Mouse (Mus musculus) liver, embryonic 15.5 days (tissue): ENCODE data around the gene Serpinh1. TPM values are rescaled to one million over a fixed set of nuclear protein-coding genes. Genes with fewer than 3 reads are reported as not detected.

Experiments used
- ATAC-seq: fragments of 200-750 bp; cut with Nextera tagmentation; 2 replicates; pipeline ENCODE4 v1.8.0; 2017; ENCODE audit warnings: moderate number of reproducible peaks, mild to moderate bottlenecking, moderate library complexity; ENCODE audit not compliant: insufficient read depth
- H3K27ac ChIP-seq: fragments of 300-500 bp; sonication (generic); replicated peaks from 2 replicates; pipeline ENCODE4 v1.5.1; 2015; ENCODE audit warnings: mild to moderate bottlenecking, inconsistent platforms
- H3K27me3 ChIP-seq: fragments of 300-500 bp; sonication (generic); 2 replicates; pipeline ENCODE4 v1.6.1; 2015; ENCODE audit warnings: mild to moderate bottlenecking, inconsistent platforms
- H3K36me3 ChIP-seq: fragments of 300-500 bp; sonication (generic); replicated peaks from 2 replicates; pipeline ENCODE4 v1.6.1; 2015; ENCODE audit warnings: moderate library complexity, mild to moderate bottlenecking, inconsistent platforms
- H3K4me1 ChIP-seq: fragments of 300-500 bp; sonication (generic); replicated peaks from 2 replicates; pipeline ENCODE4 v1.6.1; 2015; ENCODE audit warnings: inconsistent platforms
- H3K4me2 ChIP-seq: fragments of 300-500 bp; sonication (generic); 2 replicates; pipeline ENCODE4 v1.6.1; 2015; ENCODE audit warnings: moderate library complexity, mild to moderate bottlenecking, inconsistent platforms
- H3K4me3 ChIP-seq: fragments of 300-500 bp; sonication (generic); replicated peaks from 2 replicates; pipeline ENCODE4 v1.5.1; 2015; ENCODE audit warnings: mild to moderate bottlenecking, inconsistent platforms
- H3K9ac ChIP-seq: fragments of 300-500 bp; sonication (generic); 2 replicates; pipeline ENCODE4 v1.6.1; 2015; ENCODE audit warnings: moderate library complexity, mild to moderate bottlenecking, inconsistent platforms
- H3K9me3 ChIP-seq: fragments of 300-500 bp; sonication (generic); replicated peaks from 2 replicates; pipeline ENCODE4 v1.6.1; 2016; ENCODE audit warnings: inconsistent platforms
- WGBS: fragments of 180-500 bp; shearing (Covaris S2); methylation state at CpG from one replicate; pipeline ENCODE4 v1.1.7; 2015; ENCODE audit warnings: mixed read lengths; ENCODE audit not compliant: insufficient replicate concordance; 5-methylcytosine and 5-hydroxymethylcytosine counted together
- polyA plus RNA-seq: library from polyadenylated mRNA; unstranded; fragments of >200 nt; fragmentation: Nextera tagmentation; extraction: Ambion mirVana; gene quantifications from 2 replicates; pipeline ENCODE4 v1.2.1, GENCODE M21; 2015

Serpinh1 gene
- polyA plus RNA-seq, 1 experiment from 2014 or later, result 80.5 TPM

DNA sequence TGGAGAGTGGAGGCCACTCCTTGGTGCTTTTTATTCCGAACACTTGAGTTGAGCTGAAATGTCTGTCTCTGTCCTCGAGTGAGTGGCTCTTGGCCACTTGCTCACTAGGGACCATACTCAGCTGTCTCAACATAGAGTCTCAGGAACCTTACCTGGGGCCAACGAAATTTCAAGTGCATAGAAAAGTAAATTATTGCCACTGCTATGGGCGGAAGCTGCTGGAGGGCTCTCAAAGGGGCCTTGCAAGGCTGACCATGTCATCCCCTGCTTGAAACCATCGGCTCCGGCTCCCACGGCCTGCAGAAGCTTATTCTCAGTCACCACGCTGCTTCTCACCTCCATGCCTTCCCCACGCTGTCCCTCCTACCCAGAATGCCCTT, 29.7 kb downstream of the Serpinh1 start:
- H3K27ac ChIP-seq, result no peak overlapping the region
- no peaks in the 10 kb centered on the region for H3K36me3 ChIP-seq
- H3K4me3 ChIP-seq, result no peak overlapping the region
- ATAC-seq, result no peak
- 61% methylated on average over 9 of the region's 9 CpGs for WGBS
- H3K9me3 ChIP-seq, result no peaks in the 10 kb centered on the region
- H3K9ac ChIP-seq, result no peak overlapping the region
- peaks cover 54% of the 10 kb centered on the region for H3K27me3 ChIP-seq
- no peak overlapping the region for H3K4me2 ChIP-seq
- H3K4me1 ChIP-seq, result no peaks in the 10 kb centered on the region

DNA sequence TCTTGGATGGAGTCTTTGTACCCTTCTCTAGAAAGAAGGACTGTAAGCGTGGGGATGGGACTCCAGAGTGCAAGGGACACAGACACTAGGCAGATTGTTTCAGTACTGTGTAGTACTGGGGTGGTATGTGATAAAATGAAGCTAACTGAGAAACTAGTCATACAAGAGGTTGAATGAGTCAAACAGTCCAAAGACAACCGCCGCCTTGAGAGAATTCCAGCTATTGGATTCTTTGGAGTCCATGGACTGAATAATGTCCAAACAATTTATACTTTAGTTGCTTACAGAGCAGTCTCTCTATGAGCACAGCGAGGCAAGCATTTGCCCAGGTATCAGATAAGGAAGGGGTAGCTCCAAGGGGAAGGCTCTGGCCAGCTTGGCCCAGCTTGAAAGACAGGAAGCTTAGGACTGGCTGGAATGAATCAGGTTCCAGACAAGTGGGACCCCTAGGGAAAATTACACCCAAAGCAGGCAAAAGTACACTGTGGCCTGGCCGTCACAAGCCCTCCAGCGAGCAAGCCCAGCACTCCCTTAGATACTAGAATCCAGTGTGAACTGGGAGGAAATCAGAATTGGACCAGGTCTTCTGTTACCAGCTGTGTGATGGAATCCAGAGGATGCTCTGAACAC, 30.2 kb downstream of the Serpinh1 start:
- Histone ChIP-seq H3K36me3 (no peaks in the 10 kb centered on the region), H3K4me1 (no peaks in the 10 kb centered on the region), H3K9me3 (no peaks in the 10 kb centered on the region), H3K9ac (no peak overlapping the region), H3K27ac (no peak overlapping the region), H3K27me3 (peaks cover 55% of the 10 kb centered on the region), H3K4me3 (no peak overlapping the region), H3K4me2 (no peak overlapping the region)
- WGBS, result 62% methylated on average over 6 of the region's 6 CpGs
- no peak for ATAC-seq

DNA sequence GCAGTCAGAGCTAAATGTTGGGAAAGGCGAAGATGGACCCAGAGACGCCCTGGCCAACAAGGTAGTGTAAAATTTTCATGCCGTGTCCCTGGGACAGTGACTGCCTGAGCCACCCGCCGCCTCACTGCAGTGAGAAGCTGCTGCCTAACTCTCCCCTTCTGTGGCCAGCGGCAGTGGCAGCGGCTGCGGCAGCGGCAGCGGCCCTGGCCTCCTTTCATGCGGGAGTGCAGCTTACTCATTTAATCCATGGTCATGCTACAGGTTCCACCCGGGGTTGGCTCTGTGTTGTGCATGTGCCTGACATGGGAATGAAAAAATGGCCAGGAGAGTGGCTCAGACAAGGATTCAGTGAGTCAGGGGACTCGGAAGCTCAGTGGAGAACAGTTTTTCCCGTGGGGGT, 32.5 kb downstream of the Serpinh1 start:
- H3K9me3 ChIP-seq, result no peaks in the 10 kb centered on the region
- WGBS, result 43% methylated on average over 14 of the region's 14 CpGs
- no peak overlapping the region for H3K9ac ChIP-seq
- H3K4me1 ChIP-seq, result no peaks in the 10 kb centered on the region
- no peaks in the 10 kb centered on the region for H3K36me3 ChIP-seq
- no peak overlapping the region for H3K27ac ChIP-seq
- H3K4me3 ChIP-seq, result no peak overlapping the region
- no peak for ATAC-seq
- H3K27me3 ChIP-seq, result peaks cover 46% of the 10 kb centered on the region
- H3K4me2 ChIP-seq, result no peak overlapping the region

DNA sequence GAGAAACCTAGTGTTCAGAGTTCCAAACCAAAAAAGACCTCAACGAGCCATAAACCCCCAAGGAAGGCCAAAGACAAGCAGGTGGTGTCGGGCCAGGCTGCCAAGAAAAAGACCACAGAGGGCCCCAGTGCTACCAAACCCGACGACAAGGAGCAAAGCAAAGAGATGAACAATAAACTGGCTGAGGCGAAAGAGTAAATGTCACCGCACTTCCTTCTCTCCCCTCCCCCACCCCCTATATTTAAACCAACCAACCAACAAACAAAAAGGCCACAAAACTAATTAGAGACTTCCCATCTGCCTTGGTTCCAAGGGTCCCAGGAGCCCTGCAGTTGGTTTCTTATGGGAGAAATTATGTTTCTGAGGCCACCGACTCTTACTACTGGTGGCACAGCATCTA, 35.6 kb downstream of the Serpinh1 start:
- no peak for ATAC-seq

DNA sequence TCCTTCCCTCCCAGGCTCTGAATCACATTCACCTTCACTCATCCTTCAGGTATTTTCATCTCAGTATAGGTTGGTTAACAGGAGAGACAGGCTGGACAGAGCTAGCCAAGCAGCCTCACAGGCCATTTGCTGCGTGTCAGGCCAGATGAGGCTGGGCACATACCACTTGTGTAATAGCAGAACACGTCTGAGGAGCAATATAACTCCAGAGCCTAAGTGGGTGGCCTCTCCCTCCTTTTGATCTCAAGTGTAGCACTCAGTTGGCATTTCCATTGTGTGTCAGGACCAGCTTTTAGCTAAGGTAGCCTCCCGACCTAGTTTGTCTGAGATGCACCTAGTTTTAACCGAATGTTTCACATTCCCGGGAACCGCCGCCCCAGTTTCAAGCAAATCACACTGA, 36.8 kb downstream of the Serpinh1 start:
- WGBS, result 70% methylated on average over 7 of the region's 7 CpGs

More for the DNA sequence above, 35.6 kb downstream of the Serpinh1 start:
- Histone ChIP-seq H3K4me3 (no peak overlapping the region), H3K36me3 (no peaks in the 10 kb centered on the region), H3K4me1 (no peaks in the 10 kb centered on the region), H3K27ac (no peak overlapping the region), H3K9me3 (no peaks in the 10 kb centered on the region), H3K9ac (no peak overlapping the region), H3K4me2 (no peak overlapping the region), H3K27me3 (peaks cover 25% of the 10 kb centered on the region; the same call in 1 of the 2 replicates)
- WGBS, result 28% methylated on average over 7 of the region's 7 CpGs

DNA sequence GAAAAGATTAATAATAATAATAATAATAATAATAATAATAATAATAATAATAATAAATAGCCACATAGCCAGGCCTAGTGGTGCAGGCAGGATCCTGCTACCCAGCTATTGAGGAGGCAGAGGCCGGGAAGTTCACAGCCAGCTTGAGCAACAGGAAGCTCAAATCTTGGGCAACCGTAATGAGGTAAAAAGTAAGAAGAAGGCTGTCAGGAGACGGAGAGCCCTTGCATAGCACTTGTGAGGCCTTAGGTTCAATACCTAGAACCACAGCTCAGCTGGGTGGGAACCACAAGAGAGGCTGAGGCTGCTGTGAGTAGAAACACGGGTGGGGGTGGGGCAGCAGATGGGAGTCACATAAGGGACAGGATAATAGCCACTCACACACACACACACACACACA, 38.5 kb downstream of the Serpinh1 start:
- no peak overlapping the region for H3K9ac ChIP-seq
- no peak overlapping the region for H3K4me3 ChIP-seq
- H3K9me3 ChIP-seq, result no peaks in the 10 kb centered on the region
- H3K4me2 ChIP-seq, result no peak overlapping the region
- H3K36me3 ChIP-seq, result no peaks in the 10 kb centered on the region
- H3K4me1 ChIP-seq, result peaks cover 5% of the 10 kb centered on the region
- no peak overlapping the region for H3K27ac ChIP-seq
- H3K27me3 ChIP-seq, result peaks cover 7% of the 10 kb centered on the region; the same call in 1 of the 2 replicates
- no peak for ATAC-seq
- WGBS, result 49% methylated on average over 4 of the region's 4 CpGs

More for the DNA sequence above, 36.8 kb downstream of the Serpinh1 start:
- Histone ChIP-seq H3K4me1 (peaks cover 5% of the 10 kb centered on the region), H3K4me2 (no peak overlapping the region), H3K9ac (no peak overlapping the region), H3K27ac (no peak overlapping the region), H3K27me3 (peaks cover 16% of the 10 kb centered on the region; the same call in 1 of the 2 replicates), H3K9me3 (no peaks in the 10 kb centered on the region), H3K36me3 (no peaks in the 10 kb centered on the region), H3K4me3 (no peak overlapping the region)
- ATAC-seq, result no peak

DNA sequence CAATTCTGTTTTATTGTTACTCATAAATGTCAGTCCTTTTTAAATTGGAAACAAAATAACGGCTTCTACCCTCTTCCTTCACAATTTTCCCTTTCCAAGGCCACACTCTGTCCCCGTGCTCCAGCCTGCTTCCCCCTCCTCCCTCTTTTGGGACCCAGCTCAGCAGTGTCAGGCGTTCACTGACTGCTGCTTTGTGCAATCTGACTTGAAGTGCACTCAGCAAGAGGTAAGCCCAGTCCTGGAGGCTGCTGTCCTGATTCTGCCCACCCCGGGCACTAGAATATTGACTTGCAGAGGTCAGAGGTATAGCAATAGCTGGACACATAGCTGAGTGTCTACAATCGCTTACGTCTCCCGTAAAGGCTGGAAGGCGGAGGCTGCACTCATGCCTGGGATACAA, 39.8 kb downstream of the Serpinh1 start:
- no peaks in the 10 kb centered on the region for H3K36me3 ChIP-seq
- ATAC-seq, result no peak
- H3K4me1 ChIP-seq, result peaks cover 5% of the 10 kb centered on the region
- no peaks in the 10 kb centered on the region for H3K9me3 ChIP-seq
- H3K4me2 ChIP-seq, result no peak overlapping the region
- H3K4me3 ChIP-seq, result no peak overlapping the region
- no peak overlapping the region for H3K27ac ChIP-seq
- WGBS, result 64% methylated on average over 8 of the region's 8 CpGs
- H3K27me3 ChIP-seq, result peaks cover 5% of the 10 kb centered on the region; the same call in 1 of the 2 replicates
- no peak overlapping the region for H3K9ac ChIP-seq

DNA sequence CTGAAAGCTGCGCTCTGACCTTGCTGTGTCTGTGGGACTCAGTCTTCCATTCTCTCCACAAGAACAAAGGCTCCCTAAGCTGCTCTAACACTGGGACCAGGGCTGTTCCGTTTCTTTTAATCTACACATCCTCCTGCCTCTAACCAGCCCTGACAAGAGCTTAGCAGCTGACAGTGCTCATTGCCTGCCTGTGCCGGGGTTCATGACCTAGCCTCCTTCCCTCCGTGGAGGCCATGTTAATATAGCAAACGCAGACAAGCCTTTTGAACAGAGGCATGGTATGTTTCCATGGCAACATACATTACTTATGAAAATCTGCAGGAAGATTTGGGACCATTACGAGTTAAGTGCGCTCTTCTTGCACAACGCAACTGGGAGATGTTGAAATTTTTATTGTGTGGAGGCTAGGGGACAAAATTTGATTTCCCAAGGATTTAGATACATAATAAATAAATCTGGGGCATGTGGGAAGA, 40.3 kb downstream of the Serpinh1 start:
- Histone ChIP-seq H3K4me1 (peaks cover 5% of the 10 kb centered on the region), H3K36me3 (no peaks in the 10 kb centered on the region), H3K4me2 (no peak overlapping the region), H3K27me3 (peaks cover 4% of the 10 kb centered on the region; the same call in 1 of the 2 replicates), H3K9me3 (no peaks in the 10 kb centered on the region), H3K4me3 (no peak overlapping the region), H3K9ac (no peak overlapping the region), H3K27ac (no peak overlapping the region)
- no peak for ATAC-seq
- 56% methylated on average over 8 of the region's 8 CpGs for WGBS

DNA sequence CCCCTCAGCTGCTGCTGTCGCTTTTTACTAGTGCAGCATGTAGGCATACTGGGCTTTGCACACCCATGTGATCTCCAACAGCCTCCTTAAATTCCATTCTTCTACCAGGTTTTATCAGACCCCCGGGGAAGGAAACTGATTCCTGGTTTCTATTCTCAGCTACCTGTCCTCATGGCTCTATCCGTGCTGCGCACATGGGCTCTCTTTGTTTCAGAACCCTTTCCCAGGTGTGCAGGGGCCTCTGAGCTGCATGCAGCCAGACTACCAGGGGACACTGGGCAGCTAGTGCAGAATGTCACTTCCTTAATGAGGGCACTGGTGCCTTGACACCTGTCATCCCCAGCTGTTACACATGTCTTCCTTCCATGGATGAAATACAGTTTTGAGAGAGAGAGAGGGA, 41.0 kb downstream of the Serpinh1 start:
- H3K4me2 ChIP-seq, result no peak overlapping the region
- H3K4me3 ChIP-seq, result no peak overlapping the region
- H3K36me3 ChIP-seq, result no peaks in the 10 kb centered on the region
- H3K9ac ChIP-seq, result no peak overlapping the region
- ATAC-seq, result no peak
- H3K27me3 ChIP-seq, result peaks cover 4% of the 10 kb centered on the region; the same call in 1 of the 2 replicates
- no peak overlapping the region for H3K27ac ChIP-seq
- 54% methylated on average over 4 of the region's 4 CpGs for WGBS
- peaks cover 5% of the 10 kb centered on the region for H3K4me1 ChIP-seq
- H3K9me3 ChIP-seq, result no peaks in the 10 kb centered on the region

DNA sequence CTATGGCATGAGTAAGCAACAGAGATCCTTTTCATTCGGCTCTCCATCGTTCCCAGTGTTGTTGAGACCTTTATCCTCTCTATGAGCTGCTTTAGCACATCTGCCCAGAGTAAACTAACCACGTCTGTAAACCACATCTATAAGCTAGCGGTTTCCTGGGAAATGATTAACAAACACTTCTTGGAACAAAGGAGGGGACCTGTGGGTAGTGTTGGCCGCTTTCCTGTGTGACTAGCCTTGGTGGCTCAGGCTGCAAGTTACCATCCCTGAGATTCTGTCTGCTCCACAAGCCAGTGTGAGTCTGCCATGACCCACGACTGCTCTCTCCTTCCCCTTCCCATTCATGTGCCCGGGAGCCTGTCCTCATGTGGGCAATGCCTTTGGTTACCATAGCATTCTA, 41.6 kb downstream of the Serpinh1 start:
- Histone ChIP-seq H3K9me3 (no peaks in the 10 kb centered on the region), H3K36me3 (no peaks in the 10 kb centered on the region), H3K4me1 (peaks cover 5% of the 10 kb centered on the region), H3K27ac (no peak overlapping the region), H3K9ac (no peak overlapping the region), H3K4me2 (no peak overlapping the region), H3K4me3 (no peak overlapping the region), H3K27me3 (no peaks in the 10 kb centered on the region)
- peak; percentile 37; the same call in 1 of the 2 replicates for ATAC-seq
- WGBS, result 29% methylated on average over 7 of the region's 7 CpGs

DNA sequence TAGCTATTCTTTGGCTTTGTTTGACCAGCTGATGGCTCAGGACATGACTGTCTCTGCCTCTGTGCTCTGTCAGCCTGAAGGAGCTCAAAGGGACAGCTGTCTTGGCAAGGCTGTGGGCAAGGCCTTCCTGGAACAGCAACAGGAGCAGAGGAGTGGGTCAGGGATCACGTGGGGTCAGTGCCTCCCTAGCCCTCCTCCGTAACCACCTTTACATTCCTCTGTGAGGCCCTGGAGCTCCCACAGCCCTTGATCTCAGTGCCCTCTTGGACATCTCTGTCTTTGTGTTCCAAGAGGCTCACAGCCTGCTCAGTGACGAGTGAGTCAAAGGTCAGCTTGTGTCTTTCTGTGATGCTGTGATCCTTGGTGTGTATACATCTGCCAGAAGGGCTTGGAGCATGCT, 46.4 kb downstream of the Serpinh1 start:
- Histone ChIP-seq H3K27ac (no peak overlapping the region), H3K36me3 (no peaks in the 10 kb centered on the region), H3K4me2 (no peak overlapping the region), H3K9me3 (no peaks in the 10 kb centered on the region), H3K9ac (no peak overlapping the region), H3K4me3 (no peak overlapping the region), H3K4me1 (no peaks in the 10 kb centered on the region; the same call in 1 of the 2 replicates), H3K27me3 (no peaks in the 10 kb centered on the region)
- no peak for ATAC-seq
- WGBS, result 51% methylated on average over 3 of the region's 3 CpGs

DNA sequence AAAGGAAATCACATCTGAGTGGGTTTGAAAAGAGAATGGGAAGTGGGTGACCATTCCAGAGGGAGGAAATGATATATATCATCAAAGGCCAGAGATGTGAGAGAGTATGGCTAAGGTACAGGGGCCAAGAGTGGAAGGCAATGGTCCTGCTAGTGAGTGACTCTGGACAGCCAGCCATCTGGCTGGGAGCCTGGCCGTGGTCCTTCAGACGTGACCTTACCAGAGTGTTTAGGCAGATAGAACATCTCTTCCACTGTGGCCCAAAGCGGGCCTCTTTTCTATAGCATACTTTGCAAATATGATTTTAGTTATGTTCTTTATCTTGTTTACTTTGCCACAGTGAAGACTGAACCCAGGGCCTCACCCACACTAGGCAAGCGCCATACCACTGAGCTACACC, 47.4 kb downstream of the Serpinh1 start:
- H3K9me3 ChIP-seq, result no peaks in the 10 kb centered on the region
- H3K36me3 ChIP-seq, result no peaks in the 10 kb centered on the region
- no peak for ATAC-seq
- H3K27ac ChIP-seq, result no peak overlapping the region
- H3K9ac ChIP-seq, result no peak overlapping the region
- no peaks in the 10 kb centered on the region for H3K4me1 ChIP-seq
- H3K4me3 ChIP-seq, result no peak overlapping the region
- H3K27me3 ChIP-seq, result no peaks in the 10 kb centered on the region
- 74% methylated on average over 4 of the region's 4 CpGs for WGBS
- no peak overlapping the region for H3K4me2 ChIP-seq
